Mouse (Mus musculus) mesoderm, embryonic 11.5 days (tissue): ENCODE measurements around the gene Ugt3a1.
"Not testable (repeated sequence)": the region's sequence is repeated elsewhere in the genome, so short reads cannot be mapped to it uniquely, and the experiment has no call there.

Experiments
- DNase-seq: peaks from one replicate; pipeline ENCODE4 v3.0.0-alpha.2; 2012; ENCODE audit warnings: low read depth, low spot score

Gene Ugt3a1

DNA sequence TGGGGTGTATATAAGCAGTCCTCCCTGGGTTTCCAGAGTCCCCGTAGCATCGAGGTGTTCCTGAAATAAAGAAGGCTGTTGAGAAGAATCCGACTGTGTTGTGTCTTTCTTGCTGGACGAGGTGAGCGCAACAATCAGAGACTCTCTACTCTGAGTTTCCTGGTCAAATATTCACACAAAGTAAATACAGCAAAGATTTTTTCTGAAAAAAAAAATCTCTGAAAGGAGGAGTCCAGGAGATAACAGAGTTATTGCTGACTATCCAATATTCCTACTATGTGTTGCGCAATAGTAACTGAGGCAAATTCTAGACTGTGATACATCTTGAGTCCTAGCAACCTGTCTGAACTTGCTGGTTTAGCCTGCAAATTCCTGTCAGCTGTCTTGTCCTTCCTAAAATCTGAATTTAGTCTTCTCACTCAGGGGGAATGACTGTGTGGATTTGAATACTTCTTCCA is at the start of gene Ugt3a1:
Gene Ugt3a1, plus strand, starts transcription at position 51 of the 458 bp plus-strand sequence.
- no peak for DNase-seq

DNA sequence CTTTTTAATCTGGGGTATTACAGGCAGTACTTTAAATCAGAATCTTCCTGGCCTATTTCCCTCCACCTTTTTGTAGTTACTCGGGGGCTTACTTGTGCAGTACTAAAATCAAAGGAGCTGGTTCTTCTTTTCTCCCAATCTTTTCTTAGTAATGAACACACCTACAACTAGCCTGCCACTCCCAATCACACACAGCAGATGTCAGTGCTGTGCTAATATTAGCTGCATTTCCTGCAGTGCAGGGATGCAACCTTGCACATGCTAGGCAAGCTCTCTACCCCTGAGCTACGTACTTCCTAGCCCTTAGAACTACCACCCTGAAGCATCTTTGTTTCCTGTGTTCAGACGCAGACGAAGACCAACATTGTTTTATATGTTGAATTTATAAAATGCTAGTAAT is 45.8 kb upstream of the Ugt3a1 start:
- not testable (repeated sequence) for DNase-seq

DNA sequence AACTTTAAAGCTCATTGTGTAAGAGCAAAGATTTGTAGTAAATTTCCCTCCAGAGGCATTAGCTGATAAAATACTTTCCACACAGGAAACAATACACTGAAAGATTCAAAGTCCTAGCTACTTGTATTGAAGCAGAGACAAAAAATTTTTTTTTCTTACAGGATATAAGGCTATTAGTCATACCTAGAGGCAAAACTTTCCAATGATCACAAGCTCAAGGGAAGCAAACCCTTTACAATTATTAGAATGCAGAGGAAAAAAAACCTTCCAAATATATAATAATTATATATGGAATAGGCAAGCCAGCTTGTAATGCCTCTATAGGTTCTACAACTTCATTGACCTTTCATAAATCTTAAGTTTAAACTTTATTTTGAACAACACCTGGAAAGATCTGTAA is 30.3 kb upstream of the Ugt3a1 start:
- no peak for DNase-seq

DNA sequence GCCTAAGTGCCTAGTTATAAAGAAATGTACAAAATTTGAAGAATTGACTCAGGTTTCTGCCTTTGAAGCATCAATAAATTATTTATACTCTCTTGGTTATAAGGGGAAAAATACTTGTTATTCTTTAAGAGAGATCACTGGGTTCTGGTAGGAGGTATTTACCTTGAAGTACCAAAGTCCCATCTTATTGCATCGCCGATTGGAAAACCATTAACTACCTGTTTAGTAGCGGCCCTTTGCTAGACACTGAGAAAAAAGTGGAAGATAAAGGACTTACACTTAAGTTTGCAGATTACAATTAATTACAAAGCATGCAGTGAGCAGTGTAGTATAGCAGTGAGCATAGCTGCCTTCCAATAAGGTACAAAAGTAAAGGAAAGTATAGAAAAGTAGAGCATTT is 23.8 kb upstream of the Ugt3a1 start:
- DNase-seq: no peak

DNA sequence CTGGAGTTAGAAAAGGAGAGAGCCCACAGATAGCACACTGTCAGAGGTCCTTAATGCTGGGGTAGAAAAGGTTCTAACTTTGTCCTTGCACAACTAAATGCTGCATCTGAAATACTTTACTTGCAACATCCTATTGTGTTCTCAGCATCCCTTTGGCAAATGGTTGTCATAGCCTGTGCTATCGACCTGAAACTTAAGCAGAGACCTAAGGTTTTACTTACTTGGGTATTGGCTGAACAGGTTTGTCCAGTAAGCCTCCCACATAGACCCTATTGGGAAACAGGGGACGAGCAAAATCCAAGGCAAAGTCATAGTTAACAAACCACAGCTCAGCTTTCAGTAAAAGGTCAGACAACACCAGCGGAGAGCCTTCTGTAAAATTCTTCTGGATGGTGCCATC is 16.1 kb upstream of the Ugt3a1 start:
- DNase-seq: no peak

DNA sequence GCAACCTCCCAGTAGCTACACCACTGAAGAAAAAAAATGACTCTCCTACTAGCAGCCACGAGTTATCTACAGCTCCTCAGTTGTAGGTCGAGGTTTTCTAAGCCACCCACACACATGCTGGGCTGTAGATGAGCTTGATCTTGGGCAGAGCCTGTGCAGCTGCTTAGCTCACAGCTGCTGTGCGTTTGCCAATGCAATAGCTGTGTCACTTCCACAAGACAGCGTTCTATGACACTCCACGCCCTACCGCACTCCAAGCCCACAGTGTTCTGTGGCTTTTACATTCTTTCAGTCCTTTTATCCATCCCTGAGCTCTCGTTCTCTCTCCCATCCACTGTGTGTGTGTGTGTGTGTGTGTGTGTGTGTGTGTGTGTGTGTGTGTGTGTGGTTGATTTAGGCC is 4.8 kb upstream of the Ugt3a1 start:
- DNase-seq: no peak

DNA sequence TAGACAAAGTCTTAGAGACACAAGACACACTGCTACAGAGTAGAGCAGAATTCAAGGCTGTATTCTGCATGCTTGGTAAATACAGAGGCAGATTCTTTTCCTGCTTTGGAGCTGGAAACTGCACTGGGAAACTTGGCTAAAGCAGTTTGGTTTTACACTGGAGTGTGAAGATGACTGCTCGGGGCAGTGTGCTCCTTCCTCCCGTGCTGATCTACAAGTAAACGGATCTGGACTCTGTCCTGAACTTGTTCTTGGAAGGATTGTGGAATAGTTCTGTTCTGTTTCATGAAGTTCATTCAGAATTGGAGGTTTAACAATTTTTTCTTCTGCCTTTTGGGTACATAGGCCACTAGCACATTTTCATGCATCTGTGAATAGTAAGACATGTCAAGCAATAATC is 2.3 kb downstream of the Ugt3a1 start:
- DNase-seq: no peak

DNA sequence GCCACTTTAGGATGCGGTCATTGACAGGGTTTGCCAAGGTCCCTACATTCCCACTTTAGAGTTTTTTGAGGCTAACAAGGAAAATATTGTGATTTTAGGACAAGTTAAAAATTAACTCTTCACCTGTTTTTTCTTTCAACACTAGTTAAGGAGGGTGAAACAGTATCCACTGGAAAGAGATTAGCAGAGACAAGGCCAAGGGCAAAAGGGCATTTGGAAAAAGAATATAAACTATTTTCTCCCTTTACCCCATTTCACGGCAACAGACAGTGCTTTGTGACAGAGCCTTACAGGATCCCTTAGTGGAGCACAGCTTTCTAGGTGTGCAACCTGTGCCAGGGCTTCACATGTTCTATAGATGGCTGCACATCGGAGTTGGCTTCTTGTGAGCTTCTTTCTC is 2.9 kb downstream of the Ugt3a1 start:
- no peak for DNase-seq

DNA sequence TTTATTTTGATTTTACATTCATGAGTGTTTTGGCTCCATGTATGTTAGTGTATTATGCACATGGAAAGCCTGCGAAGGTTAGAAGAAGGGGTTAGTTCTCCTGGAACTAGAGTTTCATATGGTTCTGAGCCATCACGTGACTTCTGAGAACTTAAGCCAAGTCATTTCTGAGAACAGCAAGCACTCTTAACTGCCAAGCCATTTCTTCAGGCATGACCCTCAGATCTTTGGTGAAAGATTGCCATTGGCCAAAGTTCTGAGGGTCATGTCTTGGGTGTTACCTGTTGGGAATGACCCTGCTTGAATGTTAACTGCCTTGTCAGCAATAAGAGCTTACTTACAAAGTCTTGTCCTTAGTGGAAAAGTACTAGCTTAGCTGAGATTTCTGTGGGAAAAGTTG is 6.5 kb downstream of the Ugt3a1 start:
- no peak for DNase-seq

DNA sequence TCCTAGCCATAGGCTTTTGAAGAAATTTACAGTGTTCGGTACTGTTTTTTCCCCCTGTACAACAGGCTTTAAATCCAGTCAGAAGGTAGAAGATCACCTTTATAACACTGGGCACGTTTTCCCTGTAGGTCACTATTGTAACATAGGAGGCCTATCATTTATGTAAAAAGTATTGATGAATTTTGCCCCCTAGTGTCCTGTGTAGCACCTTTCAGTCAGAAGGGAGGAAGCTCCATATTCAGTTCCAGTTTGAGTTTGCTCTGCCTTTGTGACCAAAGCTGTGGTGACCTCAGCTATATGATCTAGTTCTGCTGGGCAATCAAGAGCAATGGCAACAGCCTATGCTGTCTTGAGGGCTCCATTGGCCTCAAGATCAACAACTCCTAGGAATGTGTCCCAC is 13.0 kb downstream of the Ugt3a1 start:
- DNase-seq: no peak

DNA sequence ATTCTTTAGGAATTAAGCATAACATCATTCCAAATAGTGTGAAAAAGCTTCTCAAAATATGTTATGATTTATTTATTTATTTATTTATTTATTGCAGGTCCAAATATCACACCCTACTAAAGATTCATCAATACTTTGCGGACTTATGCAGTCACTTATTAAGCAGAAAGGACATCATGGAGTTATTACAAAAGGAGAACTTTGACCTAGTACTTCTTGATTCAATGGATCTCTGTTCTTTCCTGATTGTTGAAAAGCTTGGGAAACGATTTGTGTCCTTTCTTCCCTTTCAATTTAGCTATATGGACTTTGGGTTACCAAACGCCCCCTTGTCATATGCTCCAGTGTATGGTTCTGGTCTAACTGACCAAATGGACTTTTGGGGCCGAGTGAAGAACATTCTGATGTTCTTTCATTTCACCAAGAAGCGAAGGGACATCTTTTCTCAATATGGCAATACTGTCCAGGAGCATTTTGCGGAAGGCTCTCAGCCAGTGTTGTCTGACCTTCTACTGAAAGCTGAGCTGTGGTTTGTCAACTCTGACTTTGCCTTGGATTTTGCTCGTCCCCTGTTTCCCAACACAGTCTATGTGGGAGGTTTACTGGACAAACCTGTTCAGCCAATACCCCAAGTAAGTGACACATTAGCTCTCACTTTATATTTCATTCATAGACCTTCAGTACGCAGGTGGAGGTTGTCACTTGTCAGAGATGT is 29.4 kb downstream of the Ugt3a1 start:
- no peak for DNase-seq

DNA sequence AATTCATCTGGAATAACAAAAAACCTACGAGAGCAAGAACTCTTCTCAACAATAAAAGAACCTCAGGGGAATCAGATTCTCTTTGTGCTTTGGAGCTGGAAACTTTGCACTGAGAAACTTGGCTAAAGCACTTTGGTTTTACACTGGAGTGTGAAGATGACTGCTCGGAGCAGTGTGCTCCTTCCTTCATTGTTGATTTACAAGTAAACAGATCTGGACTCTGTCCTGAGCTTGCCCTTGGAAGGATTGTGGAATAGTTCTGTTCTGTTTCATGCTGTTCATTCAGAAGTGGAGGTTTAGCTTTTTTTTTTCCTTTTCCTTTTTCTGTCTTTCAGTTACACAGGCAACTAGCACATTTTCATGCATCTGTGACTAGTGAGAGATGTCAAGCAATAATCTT is 57.9 kb downstream of the Ugt3a1 start:
- DNase-seq: no peak

DNA sequence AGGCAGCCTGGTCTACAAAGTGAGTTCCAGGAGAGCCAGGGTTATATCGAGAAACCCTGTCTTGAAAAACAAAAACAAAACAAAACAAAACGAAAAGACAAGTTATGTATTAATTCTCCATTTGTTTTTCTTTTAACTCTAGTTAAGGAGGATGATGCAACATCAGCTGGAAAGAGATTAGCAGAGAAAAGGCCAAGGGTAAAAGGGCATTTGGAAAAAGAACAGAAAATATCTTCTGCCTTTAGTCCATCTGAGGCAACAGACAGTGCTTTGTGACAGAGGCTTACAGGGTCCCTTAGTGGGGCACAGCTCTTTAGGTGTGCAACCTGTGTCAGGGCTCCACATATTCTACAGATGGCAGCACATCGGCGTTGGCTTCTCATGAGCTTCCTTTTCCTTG is 58.7 kb downstream of the Ugt3a1 start, which contains the start of gene Ugt3a2:
Gene Ugt3a2, plus strand, starts transcription at position 210 of the 400 bp plus-strand sequence.
- DNase-seq: no peak

DNA sequence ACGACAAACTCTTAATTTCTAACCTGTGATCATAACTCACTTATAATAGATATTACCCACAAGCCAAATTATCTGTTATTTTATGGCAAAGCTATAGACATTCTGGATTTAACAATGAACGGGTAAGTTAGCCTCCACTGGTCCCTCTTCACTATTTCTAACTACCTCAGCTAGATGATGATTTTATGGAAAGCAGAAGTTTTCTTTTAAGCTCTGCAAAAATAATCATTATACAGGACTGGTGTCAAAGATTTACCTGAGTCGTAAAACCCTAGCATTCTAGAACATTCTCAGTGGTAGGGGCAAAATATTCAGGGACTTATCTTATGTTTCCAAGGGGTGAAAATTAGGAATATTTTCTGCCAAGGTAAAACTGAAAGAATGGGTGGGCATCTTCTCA is 59.9 kb downstream of the Ugt3a1 start:
- DNase-seq: no peak

DNA sequence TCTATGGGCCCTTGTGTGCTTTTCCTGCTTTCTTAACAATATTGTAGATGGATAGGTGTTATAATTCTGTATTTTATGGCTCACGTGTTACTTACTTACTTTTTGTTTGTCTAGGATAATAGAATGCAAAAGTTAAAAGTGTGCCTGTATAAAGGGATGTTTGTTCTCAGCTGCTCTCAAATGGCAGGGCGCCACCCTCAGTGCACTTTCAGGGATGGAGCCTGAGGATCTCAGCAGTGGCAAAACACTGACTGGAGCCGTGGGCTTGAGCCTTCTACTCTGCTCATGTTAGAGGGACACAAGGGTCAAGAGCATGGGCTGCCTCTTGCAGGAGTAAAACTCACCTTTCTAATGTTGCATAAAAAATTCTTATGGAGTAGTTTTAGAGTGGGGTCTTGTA is 60.3 kb downstream of the Ugt3a1 start:
- DNase-seq: no peak

DNA sequence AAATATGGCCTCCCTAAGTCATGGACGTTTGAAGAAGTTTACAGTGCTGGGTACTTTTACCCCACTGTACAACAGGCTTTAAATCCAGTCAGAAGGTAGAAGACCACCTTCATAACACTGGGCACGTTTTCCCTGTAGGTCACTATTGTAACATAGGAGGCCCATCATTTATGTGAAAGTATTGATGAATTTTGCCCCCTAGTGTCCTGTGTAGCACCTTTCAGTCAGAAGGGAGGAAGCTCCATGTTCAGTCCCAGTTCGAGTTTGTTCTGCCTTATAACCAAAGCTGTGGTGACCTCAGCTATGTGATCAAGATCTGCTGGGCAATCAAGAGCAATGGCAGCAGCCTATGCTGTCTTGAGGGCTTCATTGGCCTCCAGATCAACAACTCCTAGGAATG is 72.1 kb downstream of the Ugt3a1 start:
- no peak for DNase-seq

DNA sequence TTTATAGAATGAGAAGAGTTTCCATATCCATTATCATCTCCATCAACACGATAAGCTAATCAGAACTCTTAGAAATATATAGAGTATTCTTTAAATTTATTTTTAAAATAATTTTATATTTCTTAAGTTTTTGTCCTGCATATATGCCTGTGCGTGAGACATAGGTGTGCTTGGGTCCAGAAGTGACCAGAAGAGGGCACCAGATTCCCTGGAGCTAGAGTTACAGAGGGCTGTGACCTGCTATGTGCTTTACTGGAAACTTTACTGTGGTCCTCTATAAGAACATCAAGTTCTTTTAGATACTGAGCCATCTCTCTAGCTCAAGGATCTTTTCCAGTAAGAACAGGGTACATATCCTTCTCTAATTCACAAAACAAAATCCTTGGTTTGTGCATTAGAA is 86.1 kb downstream of the Ugt3a1 start:
- DNase-seq: no peak
